Mouse (Mus musculus) lung, postnatal 0 days (tissue): ENCODE measurements around the gene Snai1. TPM values are rescaled to one million over a fixed set of nuclear protein-coding genes. Genes with fewer than 3 reads are reported as not detected.

Experiments used
- ATAC-seq: fragments of 200-750 bp; cut with Nextera tagmentation; 2 replicates; pipeline ENCODE4 v1.8.0; 2017; ENCODE audit warnings: moderate library complexity
- DNase-seq: peaks from one replicate; pipeline ENCODE4 v3.0.0-alpha.2; 2016; ENCODE audit warnings: low spot score
- H3K27ac ChIP-seq: fragments of 300-500 bp; sonication (generic); 2 replicates; pipeline ENCODE4 v1.5.1; 2014; ENCODE audit warnings: antibody characterized with exemption, mild to moderate bottlenecking, low read length, mixed read lengths
- H3K27me3 ChIP-seq: fragments of 300-500 bp; sonication (generic); replicated peaks from 2 replicates; pipeline ENCODE4 v1.6.1; 2014; ENCODE audit warnings: low read length, mixed read lengths; ENCODE audit not compliant: insufficient read depth
- H3K36me3 ChIP-seq: fragments of 300-500 bp; sonication (generic); 2 replicates; pipeline ENCODE4 v1.6.1; 2014; ENCODE audit warnings: low read length, mixed read lengths; ENCODE audit not compliant: insufficient read depth
- H3K4me1 ChIP-seq: fragments of 300-500 bp; sonication (generic); 2 replicates; pipeline ENCODE4 v1.6.1; 2014; ENCODE audit warnings: antibody characterized with exemption, low read depth, low read length, mixed read lengths; ENCODE audit not compliant: insufficient read depth
- H3K4me2 ChIP-seq: fragments of 300-500 bp; sonication (generic); replicated peaks from 2 replicates; pipeline ENCODE4 v1.6.1; 2014; ENCODE audit warnings: low read depth, mild to moderate bottlenecking, low read length, moderate library complexity, mixed read lengths
- H3K4me3 ChIP-seq: fragments of 300-500 bp; sonication (generic); 2 replicates; pipeline ENCODE4 v1.5.1; 2014; ENCODE audit warnings: low read depth, low read length
- H3K9ac ChIP-seq: fragments of 300-500 bp; sonication (generic); replicated peaks from 2 replicates; pipeline ENCODE4 v1.6.1; 2014; ENCODE audit warnings: low read depth, mild to moderate bottlenecking
- H3K9me3 ChIP-seq: fragments of 300-500 bp; sonication (generic); 2 replicates; pipeline ENCODE4 v1.6.1; 2016; ENCODE audit warnings: low read length, mixed read lengths
- CTCF ChIP-seq: IDR thresholded peaks from 2 replicates; pipeline ENCODE4 v1.5.1; 2016; ENCODE audit warnings: antibody characterized with exemption, mild to moderate bottlenecking
- EP300 ChIP-seq: IDR thresholded peaks from 2 replicates; pipeline ENCODE4 v1.6.1; 2016; ENCODE audit warnings: antibody characterized with exemption, mild to moderate bottlenecking, control low read depth
- WGBS: fragments of 180-500 bp; shearing (Covaris S2); extraction: QIAGEN DNeasy Blood & Tissue Kit; methylation state at CpG from one replicate; pipeline ENCODE4 v1.1.7; 2014; 5-methylcytosine and 5-hydroxymethylcytosine counted together
- polyA plus RNA-seq: library from polyadenylated mRNA; unstranded; fragments of >200 nt; fragmentation: Nextera tagmentation; extraction: Ambion mirVana; gene quantifications from 2 replicates; pipeline ENCODE4 v1.2.1, GENCODE M21; 2015

Gene Snai1
- polyA plus RNA-seq, 1 experiment from 2014 or later = 63.0 TPM

- H3K4me3 ChIP-seq = peak overlapping the region; percentile 51
- DNase-seq = no peak
- TF ChIP-seq CTCF = no peak
- TF ChIP-seq EP300 = no peak
- WGBS = 22% methylated on average over 6 of the region's 6 CpGs
- peak overlapping the region; percentile 96 for H3K27ac ChIP-seq
- no peak for ATAC-seq
- H3K36me3 ChIP-seq = no peaks in the 10 kb centered on the region
- peak overlapping the region; percentile 84 for H3K4me2 ChIP-seq
- peak overlapping the region; percentile 60 for H3K9ac ChIP-seq
- peaks cover 41% of the 10 kb centered on the region for H3K4me1 ChIP-seq
- 0 out of 2 replicates have a peak, but pooled peaks cover 3% of the 10 kb centered on the region for H3K27me3 ChIP-seq
- H3K9me3 ChIP-seq = no peaks in the 10 kb centered on the region
Observed at GRCm38 (mm10) chr2:167541324-167541723, 3.3 kb downstream of the Snai1 start.

- Histone ChIP-seq H3K27me3 (0 out of 2 replicates have a peak, but pooled peaks cover 3% of the 10 kb centered on the region), H3K36me3 (no peaks in the 10 kb centered on the region), H3K4me3 (peak overlapping the region; percentile 51), H3K9me3 (no peaks in the 10 kb centered on the region), H3K4me2 (peak overlapping the region; percentile 84), H3K9ac (peak overlapping the region; percentile 60), H3K27ac (peak overlapping the region; percentile 96), H3K4me1 (peaks cover 41% of the 10 kb centered on the region)
- WGBS = 73% methylated on average over 12 of the region's 12 CpGs
- TF ChIP-seq EP300 = no peak
- no peak for TF ChIP-seq CTCF
- ATAC-seq (no peak), DNase-seq (no peak)
Observed at GRCm38 (mm10) chr2:167541761-167542160, 3.8 kb downstream of the Snai1 start.

- peak overlapping the region; percentile 96 for H3K27ac ChIP-seq
- H3K4me2 ChIP-seq = peak overlapping the region; percentile 84
- H3K27me3 ChIP-seq = 0 out of 2 replicates have a peak, but pooled peaks cover 2% of the 10 kb centered on the region
- H3K4me3 ChIP-seq = no peak overlapping the region
- peak overlapping the region; percentile 60; the same call in 1 of the 2 replicates for H3K9ac ChIP-seq
- TF ChIP-seq CTCF = no peak
- TF ChIP-seq EP300 = no peak
- ATAC-seq (no peak), DNase-seq (no peak)
- H3K4me1 ChIP-seq = peaks cover 41% of the 10 kb centered on the region
- no peaks in the 10 kb centered on the region for H3K36me3 ChIP-seq
- H3K9me3 ChIP-seq = no peaks in the 10 kb centered on the region
- 55% methylated on average over 4 of the region's 4 CpGs for WGBS
Observed at GRCm38 (mm10) chr2:167542361-167542760, 4.4 kb downstream of the Snai1 start.

GRCm38 (mm10) chr2:167543121-167544003 lies 5.4 kb downstream of the Snai1 start:
- H3K4me3 ChIP-seq = no peak overlapping the region
- H3K9me3 ChIP-seq = no peaks in the 10 kb centered on the region
- H3K36me3 ChIP-seq = no peaks in the 10 kb centered on the region
- TF ChIP-seq EP300 (peak; percentile 80), CTCF (no peak)
- peak overlapping the region; percentile 16; the same call in 1 of the 2 replicates for H3K9ac ChIP-seq
- 12% methylated on average over 16 of the region's 16 CpGs for WGBS
- ATAC-seq (peak; percentile 60), DNase-seq (peak; percentile 87)
- no peaks in the 10 kb centered on the region for H3K27me3 ChIP-seq
- peaks cover 39% of the 10 kb centered on the region for H3K4me1 ChIP-seq
- peak overlapping the region; percentile 32 for H3K4me2 ChIP-seq
- peak overlapping the region; percentile 96 for H3K27ac ChIP-seq

GRCm38 (mm10) chr2:167544004-167544356 lies 6.0 kb downstream of the Snai1 start:
- H3K27me3 ChIP-seq = no peaks in the 10 kb centered on the region
- 9% methylated on average over 4 of the region's 4 CpGs for WGBS
- H3K27ac ChIP-seq = peak overlapping the region; percentile 96
- DNase-seq (peak; percentile 86), ATAC-seq (peak; percentile 76; the same call in 1 of the 2 replicates)
- peak overlapping the region; percentile 16; the same call in 1 of the 2 replicates for H3K9ac ChIP-seq
- H3K4me3 ChIP-seq = no peak overlapping the region
- TF ChIP-seq CTCF = no peak
- TF ChIP-seq EP300 = no peak
- H3K36me3 ChIP-seq = no peaks in the 10 kb centered on the region
- H3K9me3 ChIP-seq = no peaks in the 10 kb centered on the region
- H3K4me1 ChIP-seq = peaks cover 39% of the 10 kb centered on the region
- H3K4me2 ChIP-seq = no peak overlapping the region

- H3K4me2 ChIP-seq = no peak overlapping the region
- no peak overlapping the region for H3K9ac ChIP-seq
- 0 out of 2 replicates have a peak, but pooled peaks have one; percentile 13 for TF ChIP-seq EP300
- TF ChIP-seq CTCF = no peak
- peaks cover 39% of the 10 kb centered on the region for H3K4me1 ChIP-seq
- no peaks in the 10 kb centered on the region for H3K27me3 ChIP-seq
- H3K4me3 ChIP-seq = no peak overlapping the region
- ATAC-seq (no peak), DNase-seq (peak; percentile 59)
- 33% methylated on average over 5 of the region's 5 CpGs for WGBS
- H3K27ac ChIP-seq = peak overlapping the region; percentile 96
- no peaks in the 10 kb centered on the region for H3K9me3 ChIP-seq
- H3K36me3 ChIP-seq = no peaks in the 10 kb centered on the region
Observed at GRCm38 (mm10) chr2:167544456-167544855, 6.5 kb downstream of the Snai1 start.
